Mouse (Mus musculus) hindbrain, embryonic 13.5 days (tissue): ENCODE data around the gene Zfp872. TPM values are rescaled to one million over a fixed set of nuclear protein-coding genes. Genes with fewer than 3 reads are reported as not detected.
A peak's percentile ranks its signal among the peaks of the same experiment; 100 is the strongest.

Source experiments
- ATAC-seq: fragments of 200-750 bp; cut with Nextera tagmentation; 2 replicates; pipeline ENCODE4 v1.8.0; 2017; ENCODE audit warnings: moderate TSS enrichment; ENCODE audit not compliant: low FRiP score
- H3K27ac ChIP-seq: fragments of 300-500 bp; sonication (generic); 2 replicates; pipeline ENCODE4 v1.5.1; 2015; ENCODE audit warnings: inconsistent platforms, mild to moderate bottlenecking, moderate library complexity
- H3K27me3 ChIP-seq: fragments of 300-500 bp; sonication (generic); 2 replicates; pipeline ENCODE4 v1.6.1; 2015; ENCODE audit warnings: mild to moderate bottlenecking, inconsistent platforms
- H3K36me3 ChIP-seq: fragments of 300-500 bp; sonication (generic); 2 replicates; pipeline ENCODE4 v1.6.1; 2015; ENCODE audit warnings: mild to moderate bottlenecking, inconsistent platforms
- H3K4me1 ChIP-seq: fragments of 300-500 bp; sonication (generic); replicated peaks from 2 replicates; pipeline ENCODE4 v1.6.1; 2015; ENCODE audit warnings: inconsistent platforms
- H3K4me2 ChIP-seq: fragments of 300-500 bp; sonication (generic); 2 replicates; pipeline ENCODE4 v1.6.1; 2015; ENCODE audit warnings: inconsistent platforms, mild to moderate bottlenecking, moderate library complexity
- H3K4me3 ChIP-seq: fragments of 300-500 bp; sonication (generic); 2 replicates; pipeline ENCODE4 v1.5.1; 2015; ENCODE audit warnings: mild to moderate bottlenecking, inconsistent platforms
- H3K9ac ChIP-seq: fragments of 300-500 bp; sonication (generic); 2 replicates; pipeline ENCODE4 v1.6.1; 2015; ENCODE audit warnings: mild to moderate bottlenecking, inconsistent platforms
- H3K9me3 ChIP-seq: fragments of 300-500 bp; sonication (generic); 2 replicates; pipeline ENCODE4 v1.6.1; 2016; ENCODE audit warnings: inconsistent platforms
- WGBS: fragments of 180-500 bp; shearing (Covaris S2); methylation state at CpG from one replicate; pipeline ENCODE4 v1.1.7; 2015; 5-methylcytosine and 5-hydroxymethylcytosine counted together
- polyA plus RNA-seq: library from polyadenylated mRNA; unstranded; fragments of >200 nt; fragmentation: Nextera tagmentation; extraction: Ambion mirVana; gene quantifications from 2 replicates; pipeline ENCODE4 v1.2.1, GENCODE M21; 2015

Gene Zfp872
- polyA plus RNA-seq, 1 experiment from 2014 or later, result 0.17 TPM

GRCm38 (mm10) chr9:22157516-22158265, 30.2 kb upstream of the Zfp872 start:
- peak overlapping the region; percentile 89 for H3K9ac ChIP-seq
- 66% methylated on average over 34 of the region's 34 CpGs for WGBS
- H3K4me3 ChIP-seq, result peak overlapping the region; percentile 63
- H3K27ac ChIP-seq, result peak overlapping the region; percentile 94; the same call in 1 of the 2 replicates
- H3K4me1 ChIP-seq, result peaks cover 23% of the 10 kb centered on the region
- ATAC-seq, result no peak
- peak overlapping the region; percentile 66 for H3K4me2 ChIP-seq
- H3K36me3 ChIP-seq, result peaks cover 6% of the 10 kb centered on the region
- H3K9me3 ChIP-seq, result no peaks in the 10 kb centered on the region
- H3K27me3 ChIP-seq, result 0 out of 2 replicates have a peak, but pooled peaks cover 8% of the 10 kb centered on the region

GRCm38 (mm10) chr9:22161299-22161698, 26.6 kb upstream of the Zfp872 start:
- 39% methylated on average over 6 of the region's 6 CpGs for WGBS
- ATAC-seq, result no peak
- Histone ChIP-seq H3K27ac (no peak overlapping the region), H3K4me3 (no peak overlapping the region), H3K4me2 (no peak overlapping the region), H3K9me3 (no peaks in the 10 kb centered on the region), H3K4me1 (peaks cover 24% of the 10 kb centered on the region), H3K27me3 (peaks cover 21% of the 10 kb centered on the region; the same call in 1 of the 2 replicates), H3K36me3 (peaks cover 6% of the 10 kb centered on the region), H3K9ac (no peak overlapping the region)

- Histone ChIP-seq H3K9me3 (no peaks in the 10 kb centered on the region), H3K4me2 (no peak overlapping the region), H3K4me3 (no peak overlapping the region), H3K27ac (no peak overlapping the region), H3K36me3 (peaks cover 6% of the 10 kb centered on the region), H3K9ac (peak overlapping the region; percentile 29; the same call in 1 of the 2 replicates), H3K4me1 (peaks cover 21% of the 10 kb centered on the region), H3K27me3 (peaks cover 21% of the 10 kb centered on the region; the same call in 1 of the 2 replicates)
- WGBS, result 86% methylated on average over 9 of the region's 9 CpGs
- no peak for ATAC-seq
Observed at GRCm38 (mm10) chr9:22162305-22162704, 25.6 kb upstream of the Zfp872 start.

- Histone ChIP-seq H3K36me3 (peaks cover 6% of the 10 kb centered on the region), H3K27me3 (peaks cover 20% of the 10 kb centered on the region; the same call in 1 of the 2 replicates), H3K4me1 (peaks cover 15% of the 10 kb centered on the region), H3K4me3 (no peak overlapping the region), H3K4me2 (no peak overlapping the region), H3K9me3 (no peaks in the 10 kb centered on the region), H3K9ac (no peak overlapping the region), H3K27ac (no peak overlapping the region)
- no peak for ATAC-seq
- 91% methylated on average over 7 of the region's 7 CpGs for WGBS
Observed at GRCm38 (mm10) chr9:22162912-22163311, 25.0 kb upstream of the Zfp872 start.

- H3K27ac ChIP-seq, result peak overlapping the region; percentile 89
- peak; percentile 89 for ATAC-seq
- H3K36me3 ChIP-seq, result no peaks in the 10 kb centered on the region
- H3K4me2 ChIP-seq, result peak overlapping the region; percentile 82
- 2% methylated on average over 53 of the region's 54 CpGs for WGBS
- H3K27me3 ChIP-seq, result peaks cover 15% of the 10 kb centered on the region; the same call in 1 of the 2 replicates
- peak overlapping the region; percentile 79 for H3K9ac ChIP-seq
- H3K9me3 ChIP-seq, result no peaks in the 10 kb centered on the region
- H3K4me3 ChIP-seq, result peak overlapping the region; percentile 63
- H3K4me1 ChIP-seq, result peaks cover 8% of the 10 kb centered on the region; the same call in 1 of the 2 replicates
Observed at GRCm38 (mm10) chr9:22164711-22165668, 22.9 kb upstream of the Zfp872 start.

GRCm38 (mm10) chr9:22165964-22166363, 21.9 kb upstream of the Zfp872 start:
- WGBS, result 58% methylated on average over 6 of the region's 6 CpGs
- Histone ChIP-seq H3K4me3 (no peak overlapping the region), H3K27ac (no peak overlapping the region), H3K36me3 (no peaks in the 10 kb centered on the region), H3K9me3 (no peaks in the 10 kb centered on the region), H3K27me3 (peaks cover 15% of the 10 kb centered on the region; the same call in 1 of the 2 replicates), H3K4me2 (no peak overlapping the region), H3K4me1 (peaks cover 8% of the 10 kb centered on the region; the same call in 1 of the 2 replicates), H3K9ac (no peak overlapping the region)
- no peak for ATAC-seq

GRCm38 (mm10) chr9:22166686-22167085, 21.2 kb upstream of the Zfp872 start:
- no peak overlapping the region for H3K4me3 ChIP-seq

GRCm38 (mm10) chr9:22167751-22168150, 20.1 kb upstream of the Zfp872 start:
- H3K4me2 ChIP-seq, result no peak overlapping the region
- no peak overlapping the region for H3K27ac ChIP-seq
- no peak overlapping the region for H3K9ac ChIP-seq
- peaks cover 12% of the 10 kb centered on the region; the same call in 1 of the 2 replicates for H3K27me3 ChIP-seq
- H3K36me3 ChIP-seq, result no peaks in the 10 kb centered on the region
- H3K4me3 ChIP-seq, result no peak overlapping the region
- no peak for ATAC-seq
- H3K4me1 ChIP-seq, result peaks cover 8% of the 10 kb centered on the region; the same call in 1 of the 2 replicates
- WGBS, result 98% methylated on average over 4 of the region's 4 CpGs
- H3K9me3 ChIP-seq, result no peaks in the 10 kb centered on the region

More at GRCm38 (mm10) chr9:22166686-22167085, 21.2 kb upstream of the Zfp872 start:
- Histone ChIP-seq H3K9me3 (no peaks in the 10 kb centered on the region), H3K4me1 (peaks cover 8% of the 10 kb centered on the region; the same call in 1 of the 2 replicates), H3K36me3 (no peaks in the 10 kb centered on the region), H3K4me2 (no peak overlapping the region), H3K9ac (no peak overlapping the region), H3K27me3 (peaks cover 15% of the 10 kb centered on the region; the same call in 1 of the 2 replicates), H3K27ac (no peak overlapping the region)
- ATAC-seq, result no peak
- 90% methylated on average over 10 of the region's 10 CpGs for WGBS

- no peak for ATAC-seq
- no peaks in the 10 kb centered on the region for H3K36me3 ChIP-seq
- H3K27me3 ChIP-seq, result no peaks in the 10 kb centered on the region
- H3K4me3 ChIP-seq, result no peak overlapping the region
- H3K9me3 ChIP-seq, result no peaks in the 10 kb centered on the region
- H3K4me1 ChIP-seq, result peaks cover 5% of the 10 kb centered on the region; the same call in 1 of the 2 replicates
- no peak overlapping the region for H3K27ac ChIP-seq
- H3K4me2 ChIP-seq, result no peak overlapping the region
- H3K9ac ChIP-seq, result no peak overlapping the region
- 94% methylated on average over 11 of the region's 11 CpGs for WGBS
Observed at GRCm38 (mm10) chr9:22169327-22169726, 18.6 kb upstream of the Zfp872 start.

GRCm38 (mm10) chr9:22172318-22172717, 15.6 kb upstream of the Zfp872 start:
- Histone ChIP-seq H3K27ac (no peak overlapping the region), H3K4me3 (no peak overlapping the region), H3K9me3 (peaks cover 6% of the 10 kb centered on the region; the same call in 1 of the 2 replicates), H3K36me3 (no peaks in the 10 kb centered on the region), H3K9ac (no peak overlapping the region), H3K4me1 (no peaks in the 10 kb centered on the region), H3K4me2 (no peak overlapping the region), H3K27me3 (no peaks in the 10 kb centered on the region)
- WGBS, result 93% methylated on average over 4 of the region's 4 CpGs
- no peak for ATAC-seq

- Histone ChIP-seq H3K4me3 (no peak overlapping the region), H3K4me1 (no peaks in the 10 kb centered on the region), H3K4me2 (no peak overlapping the region), H3K36me3 (0 out of 2 replicates have a peak, but pooled peaks cover 12% of the 10 kb centered on the region), H3K9ac (no peak overlapping the region), H3K9me3 (peaks cover 19% of the 10 kb centered on the region), H3K27ac (no peak overlapping the region), H3K27me3 (no peaks in the 10 kb centered on the region)
- ATAC-seq, result no peak
- WGBS, result 49% methylated on average over 5 of the region's 5 CpGs
Observed at GRCm38 (mm10) chr9:22196412-22196811, 8.5 kb downstream of the Zfp872 start.

GRCm38 (mm10) chr9:22213785-22214194, 25.9 kb downstream of the Zfp872 start:
- Histone ChIP-seq H3K27ac (no peak overlapping the region), H3K36me3 (no peaks in the 10 kb centered on the region), H3K9me3 (no peaks in the 10 kb centered on the region), H3K4me2 (no peak overlapping the region), H3K4me3 (no peak overlapping the region), H3K9ac (no peak overlapping the region), H3K27me3 (no peaks in the 10 kb centered on the region), H3K4me1 (no peaks in the 10 kb centered on the region)
- 69% methylated on average over 2 of the region's 2 CpGs for WGBS
- ATAC-seq, result no peak
